Mouse (Mus musculus) 3T3-L1 (cell line): ENCODE measurements around the gene Fat1.
A peak's percentile ranks its signal among the peaks of the same experiment; 100 is the strongest.

Experiments used
- DNase-seq: peaks from one replicate; pipeline ENCODE4 v3.0.0-alpha.2; 2015; ENCODE audit warnings: low read depth, low spot score

Fat1 gene

GRCm38 (mm10) chr8:44961492-44961891, 26.2 kb downstream of the Fat1 start:
- DNase-seq = no peak

- no peak for DNase-seq
Observed at GRCm38 (mm10) chr8:44962572-44963231, 27.5 kb downstream of the Fat1 start.

GRCm38 (mm10) chr8:44967521-44968039, 32.3 kb downstream of the Fat1 start:
- DNase-seq = no peak

- DNase-seq = no peak
Observed at GRCm38 (mm10) chr8:44970093-44970492, 34.8 kb downstream of the Fat1 start.

GRCm38 (mm10) chr8:44971346-44971745, 36.1 kb downstream of the Fat1 start:
- no peak for DNase-seq

GRCm38 (mm10) chr8:44971964-44972363, 36.7 kb downstream of the Fat1 start:
- DNase-seq = no peak

- no peak for DNase-seq
Observed at GRCm38 (mm10) chr8:44975113-44975512, 39.9 kb downstream of the Fat1 start.

GRCm38 (mm10) chr8:44975654-44976053, 40.4 kb downstream of the Fat1 start:
- no peak for DNase-seq

- peak; percentile 60 for DNase-seq
Observed at GRCm38 (mm10) chr8:44978622-44979021, 43.4 kb downstream of the Fat1 start.

GRCm38 (mm10) chr8:44979245-44979644, 44.0 kb downstream of the Fat1 start:
- no peak for DNase-seq

GRCm38 (mm10) chr8:44980030-44980429, 44.8 kb downstream of the Fat1 start:
- DNase-seq = no peak

GRCm38 (mm10) chr8:44985326-44986288, 50.4 kb downstream of the Fat1 start:
- DNase-seq = peak; percentile 80

GRCm38 (mm10) chr8:44991700-44992487, 56.6 kb downstream of the Fat1 start:
- no peak for DNase-seq

- no peak for DNase-seq
Observed at GRCm38 (mm10) chr8:44992664-44993063, 57.4 kb downstream of the Fat1 start.

- no peak for DNase-seq
Observed at GRCm38 (mm10) chr8:44993376-44993775, 58.1 kb downstream of the Fat1 start.

GRCm38 (mm10) chr8:44996493-44996892, 61.2 kb downstream of the Fat1 start:
- DNase-seq = peak; percentile 93

GRCm38 (mm10) chr8:44997321-44997720, 62.1 kb downstream of the Fat1 start:
- DNase-seq = no peak

- no peak for DNase-seq
Observed at GRCm38 (mm10) chr8:44997829-44998228, 62.6 kb downstream of the Fat1 start.

GRCm38 (mm10) chr8:44998275-44998674, 63.0 kb downstream of the Fat1 start:
- no peak for DNase-seq

GRCm38 (mm10) chr8:44998681-44999277, 63.5 kb downstream of the Fat1 start:
- no peak for DNase-seq

GRCm38 (mm10) chr8:45001577-45002197, 66.4 kb downstream of the Fat1 start:
- peak; percentile 95 for DNase-seq
